Mouse (Mus musculus) liver, adult 2 months (tissue): ENCODE data around the gene Qtrt2.

Source experiments
- CTCF ChIP-seq: fragments of 200-500 bp; IDR thresholded peaks from 2 replicates; pipeline ENCODE4 v1.5.1; 2011; ENCODE audit warnings: low read depth, low read length, control low read depth
- POLR2A ChIP-seq: fragments of 200-500 bp; IDR thresholded peaks from 2 replicates; pipeline ENCODE4 v1.6.1; 2011; ENCODE audit warnings: low read length, control low read depth; ENCODE audit not compliant: insufficient read depth; ENCODE audit errors: extremely low read depth

DNA sequence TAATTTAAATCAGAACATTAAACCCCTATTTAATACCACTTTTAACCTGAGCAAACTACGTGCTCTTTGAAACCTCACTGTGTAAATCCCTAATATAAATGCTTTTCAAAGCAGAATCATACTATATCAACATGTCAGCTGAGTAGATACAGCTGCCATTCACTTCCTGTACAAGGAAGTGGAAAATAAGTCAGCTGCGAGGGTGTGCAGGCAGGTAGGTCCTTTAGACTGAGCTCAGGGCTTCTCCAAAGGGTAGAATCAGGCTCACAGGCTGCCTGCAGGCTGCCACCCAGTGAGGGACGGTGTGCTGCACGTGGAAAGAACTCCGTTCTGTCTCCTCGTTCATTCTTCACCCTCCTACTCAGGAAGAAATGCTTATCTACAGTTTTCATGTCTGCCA, 28.3 kb upstream of the Qtrt2 start:
- no peak for TF ChIP-seq CTCF
- no peak for TF ChIP-seq POLR2A
